Mouse (Mus musculus): Measurements from ENCODE around the gene Rnf214.

The Rnf214 gene

GRCm38 (mm10) chr9:45938088-45938487, 31.4 kb upstream of the Rnf214 start:
- no peak for ATAC-seq (ENCODE audit: insufficient number of reproducible peaks, low FRiP score, low TSS enrichment)

GRCm38 (mm10) chr9:45936883-45937282, 30.2 kb upstream of the Rnf214 start:
- ATAC-seq (ENCODE audit: insufficient number of reproducible peaks, low FRiP score, low TSS enrichment) = peak; percentile 34; the same call in 1 of the 2 replicates

- ATAC-seq (ENCODE audit: insufficient number of reproducible peaks, low FRiP score, low TSS enrichment) = no peak
These were observed 29.0 kb upstream of the Rnf214 start, which contains the start of gene Tagln for GRCm38 (mm10) chr9:45935628-45936210. Tagln (minus strand) TSS chr9:45936058.

DNA sequence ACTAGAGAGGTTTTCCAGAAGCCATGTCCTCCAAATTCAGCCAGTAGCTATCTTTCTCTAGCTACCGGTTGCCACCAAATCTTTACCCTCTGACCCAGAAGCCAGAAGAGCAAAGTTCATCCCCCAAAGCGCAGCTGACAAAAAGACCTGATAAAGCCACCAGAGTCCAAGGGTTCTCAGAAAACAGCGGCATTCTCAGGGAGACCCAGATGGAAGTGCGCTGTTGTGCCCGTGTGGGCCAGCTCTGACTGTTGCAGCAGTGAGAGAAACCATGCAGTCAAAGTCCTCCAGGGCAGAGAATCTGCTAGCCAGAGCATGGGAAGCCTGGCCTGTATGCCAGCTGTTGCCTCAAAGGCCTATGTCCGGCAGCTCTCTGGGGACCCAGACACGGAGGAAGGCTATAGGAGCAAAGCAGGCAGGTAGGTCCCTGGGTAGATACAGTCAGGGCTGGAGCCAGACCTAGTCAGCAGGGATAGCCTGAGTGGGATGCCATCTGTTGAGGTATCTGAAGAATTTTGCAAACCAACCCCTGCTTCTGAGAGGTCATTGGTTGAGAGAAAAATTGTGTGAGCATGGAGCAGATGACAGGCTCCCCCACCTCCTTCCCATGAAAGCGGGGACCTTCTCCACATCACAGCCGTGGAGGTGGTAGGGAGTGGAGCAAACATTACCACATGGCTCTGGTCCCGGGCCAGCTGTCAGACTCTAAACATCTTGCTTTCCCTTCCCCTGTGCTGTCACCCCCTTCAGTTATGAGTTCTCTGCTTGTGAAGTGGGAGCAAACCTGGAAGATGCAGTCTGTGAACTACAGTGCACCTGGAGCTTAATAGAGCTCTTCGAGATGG, 26.1 kb upstream of the Rnf214 start:
- ATAC-seq (ENCODE audit: insufficient number of reproducible peaks, low FRiP score, low TSS enrichment) = no peak

DNA sequence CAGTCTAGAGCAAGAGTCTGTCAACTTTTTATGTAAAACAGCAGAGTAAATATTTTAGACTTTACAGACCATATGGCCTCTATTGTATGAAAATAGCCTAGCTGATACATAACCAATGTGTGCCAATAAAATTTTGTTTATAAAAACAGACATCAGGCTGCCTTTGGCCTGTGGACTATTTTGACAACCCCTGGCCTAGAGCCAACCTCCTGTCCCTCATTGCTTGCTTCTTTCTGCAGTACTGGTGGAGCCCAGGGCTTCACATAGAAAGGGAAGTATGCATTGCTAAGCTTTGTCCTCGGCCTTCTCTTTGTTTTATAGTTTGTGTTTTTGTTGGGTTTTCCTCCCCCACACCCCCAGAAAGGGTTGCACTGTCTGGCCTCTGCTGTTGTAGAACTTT, 25.2 kb upstream of the Rnf214 start:
- no peak for ATAC-seq (ENCODE audit: insufficient number of reproducible peaks, low FRiP score, low TSS enrichment)

GRCm38 (mm10) chr9:45929285-45929684, 22.6 kb upstream of the Rnf214 start:
- ATAC-seq (ENCODE audit: insufficient number of reproducible peaks, low FRiP score, low TSS enrichment) = no peak

GRCm38 (mm10) chr9:45919895-45920294, 13.2 kb upstream of the Rnf214 start:
- ATAC-seq (ENCODE audit: insufficient number of reproducible peaks, low FRiP score, low TSS enrichment) = no peak

- ATAC-seq (ENCODE audit: insufficient number of reproducible peaks, low FRiP score, low TSS enrichment) = no peak
These were observed 10.6 kb upstream of the Rnf214 start for GRCm38 (mm10) chr9:45917041-45917934.

- ATAC-seq (ENCODE audit: insufficient number of reproducible peaks, low FRiP score, low TSS enrichment) = no peak
These were observed 8.9 kb upstream of the Rnf214 start for GRCm38 (mm10) chr9:45915659-45916058.

GRCm38 (mm10) chr9:45911673-45912072, 5.0 kb upstream of the Rnf214 start:
- ATAC-seq (ENCODE audit: insufficient number of reproducible peaks, low FRiP score, low TSS enrichment) = no peak

DNA sequence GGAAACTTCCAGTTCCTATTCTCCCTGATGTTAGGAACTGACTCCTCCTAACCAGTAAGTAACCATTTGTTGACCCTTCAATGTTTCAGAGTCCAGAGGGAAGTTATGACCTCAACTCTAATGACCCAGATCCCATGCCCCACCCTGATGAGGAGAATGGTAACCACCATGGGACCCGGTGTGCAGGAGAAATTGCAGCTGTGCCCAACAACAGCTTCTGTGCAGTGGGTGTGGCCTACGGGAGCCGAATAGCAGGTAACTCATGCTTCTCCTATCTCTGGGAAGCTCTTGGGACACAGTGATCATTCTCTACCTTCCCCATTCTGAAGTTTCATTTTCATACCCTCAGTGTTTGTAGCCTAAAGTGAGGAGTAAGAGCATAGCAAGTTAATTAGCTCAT, 4.3 kb upstream of the Rnf214 start:
- ATAC-seq (ENCODE audit: insufficient number of reproducible peaks, low FRiP score, low TSS enrichment) = no peak

DNA sequence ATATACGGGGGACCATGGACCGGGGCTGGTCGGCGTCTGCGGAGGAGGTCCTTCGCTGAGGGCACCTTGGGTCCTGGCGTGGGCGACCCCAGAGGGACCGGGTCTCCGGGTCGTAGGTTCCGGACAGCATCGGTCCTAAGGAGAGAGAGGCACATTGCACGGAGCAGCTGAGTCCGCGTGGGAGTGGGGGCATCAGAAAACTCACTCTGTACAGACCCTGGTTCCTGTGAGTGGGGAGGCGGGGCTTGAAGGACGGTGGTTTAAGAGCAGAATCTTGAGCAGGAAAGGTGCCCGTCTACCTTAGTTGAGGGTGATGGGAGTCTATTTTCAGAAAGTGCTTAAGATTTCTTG, 342 bp upstream of the Rnf214 start:
- ATAC-seq (ENCODE audit: insufficient number of reproducible peaks, low FRiP score, low TSS enrichment) = peak; percentile 39; the same call in 1 of the 2 replicates

DNA sequence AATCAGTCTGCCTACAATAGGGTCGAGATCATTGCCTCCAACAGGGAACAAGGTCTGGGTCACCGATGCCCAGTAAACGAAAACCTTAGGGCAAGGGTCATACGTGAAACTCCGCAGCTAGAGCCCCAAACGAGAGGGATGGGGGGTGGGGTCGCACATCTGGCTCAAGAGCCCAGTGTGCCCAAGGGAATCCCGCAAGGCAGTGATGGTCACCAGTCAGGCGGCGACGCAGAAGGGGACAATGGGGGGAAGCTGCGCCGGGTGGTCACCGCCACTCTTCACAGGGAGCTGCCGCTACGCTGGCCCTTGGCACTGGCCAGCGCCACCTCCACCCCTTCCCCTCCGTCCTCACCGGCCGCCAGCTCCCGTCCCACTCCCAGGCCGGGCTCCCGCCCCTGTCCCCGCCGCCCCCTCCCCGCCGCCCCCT, 887 bp downstream of the Rnf214 start:
- ATAC-seq (ENCODE audit: insufficient number of reproducible peaks, low FRiP score, low TSS enrichment) = no peak

GRCm38 (mm10) chr9:45905196-45905595, 1.5 kb downstream of the Rnf214 start:
- no peak for ATAC-seq (ENCODE audit: insufficient number of reproducible peaks, low FRiP score, low TSS enrichment)

DNA sequence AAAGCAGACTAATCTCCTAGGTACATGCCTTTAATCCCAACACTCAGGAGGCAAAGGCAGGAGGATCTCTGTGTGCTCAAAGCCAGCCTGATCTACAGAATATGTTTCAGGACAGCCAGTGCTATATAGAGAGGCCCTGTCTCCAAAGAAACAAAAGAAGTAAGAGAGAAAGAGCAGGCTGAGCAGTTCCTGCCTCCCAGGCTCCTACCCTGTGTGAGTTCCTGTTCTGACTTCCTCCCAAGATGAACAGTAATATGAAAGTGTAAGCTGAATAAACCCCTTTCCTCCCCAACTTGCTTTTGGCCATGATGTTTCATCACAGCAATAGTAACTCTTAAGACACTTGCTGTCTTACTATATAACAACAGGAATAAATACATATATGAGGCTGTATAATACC, 13.0 kb downstream of the Rnf214 start:
- ATAC-seq (ENCODE audit: insufficient number of reproducible peaks, low FRiP score, low TSS enrichment) = no peak

- no peak for ATAC-seq (ENCODE audit: insufficient number of reproducible peaks, low FRiP score, low TSS enrichment)
These were observed 28.8 kb downstream of the Rnf214 start for GRCm38 (mm10) chr9:45877928-45878327.

- no peak for ATAC-seq (ENCODE audit: insufficient number of reproducible peaks, low FRiP score, low TSS enrichment)
These were observed 36.4 kb downstream of the Rnf214 start for GRCm38 (mm10) chr9:45870265-45870664.

DNA sequence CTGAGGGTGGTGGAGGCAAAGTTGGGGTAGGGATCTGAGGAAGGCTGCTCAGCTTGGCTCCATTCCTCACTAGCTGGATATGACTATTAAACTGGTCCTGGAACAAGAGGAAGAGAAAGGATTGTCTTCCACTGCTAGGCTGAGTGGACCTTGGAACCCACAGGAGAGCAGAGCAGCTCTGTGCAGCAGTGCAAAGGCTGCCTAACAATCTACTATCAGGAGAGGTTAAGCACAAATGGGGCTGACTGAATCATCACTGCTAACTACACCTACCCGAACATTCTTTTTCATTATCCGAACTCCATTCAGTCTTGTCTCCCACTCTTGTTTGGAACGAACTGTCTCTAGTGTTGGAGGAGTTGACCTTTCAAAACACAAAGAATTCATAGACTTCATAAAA, 37.5 kb downstream of the Rnf214 start:
- ATAC-seq (ENCODE audit: insufficient number of reproducible peaks, low FRiP score, low TSS enrichment) = no peak

- no peak for ATAC-seq (ENCODE audit: insufficient number of reproducible peaks, low FRiP score, low TSS enrichment)
These were observed 44.9 kb downstream of the Rnf214 start for GRCm38 (mm10) chr9:45861813-45862212.

- ATAC-seq (ENCODE audit: insufficient number of reproducible peaks, low FRiP score, low TSS enrichment) = no peak
These were observed 47.3 kb downstream of the Rnf214 start for GRCm38 (mm10) chr9:45859364-45859763.

GRCm38 (mm10) chr9:45854136-45854535, 52.6 kb downstream of the Rnf214 start:
- ATAC-seq (ENCODE audit: insufficient number of reproducible peaks, low FRiP score, low TSS enrichment) = no peak

Data from cerebellum, adult (tissue).